Mouse (Mus musculus) heart, embryonic 15.5 days (tissue): ENCODE data around the gene Plekhm3. TPM values are rescaled to one million over a fixed set of nuclear protein-coding genes. Genes with fewer than 3 reads are reported as not detected.
A peak's percentile ranks its signal among the peaks of the same experiment; 100 is the strongest.

Source experiments
- ATAC-seq: fragments of 200-750 bp; cut with Nextera tagmentation; replicated peaks from 2 replicates; pipeline ENCODE4 v1.8.0; 2017; ENCODE audit warnings: low read depth, moderate TSS enrichment; ENCODE audit not compliant: insufficient number of reproducible peaks, insufficient read depth, low FRiP score
- H3K27ac ChIP-seq: fragments of 300-500 bp; sonication (generic); 2 replicates; pipeline ENCODE4 v1.5.1; 2015; ENCODE audit warnings: mild to moderate bottlenecking, inconsistent platforms
- H3K27me3 ChIP-seq: fragments of 300-500 bp; sonication (generic); 2 replicates; pipeline ENCODE4 v1.6.1; 2015; ENCODE audit warnings: inconsistent platforms
- H3K36me3 ChIP-seq: fragments of 300-500 bp; sonication (generic); 2 replicates; pipeline ENCODE4 v1.6.1; 2015; ENCODE audit warnings: mild to moderate bottlenecking, inconsistent platforms
- H3K4me1 ChIP-seq: fragments of 300-500 bp; sonication (generic); replicated peaks from 2 replicates; pipeline ENCODE4 v1.6.1; 2015; ENCODE audit warnings: inconsistent platforms
- H3K4me2 ChIP-seq: fragments of 300-500 bp; sonication (generic); 2 replicates; pipeline ENCODE4 v1.6.1; 2015; ENCODE audit warnings: inconsistent platforms, mild to moderate bottlenecking, moderate library complexity
- H3K4me3 ChIP-seq: fragments of 300-500 bp; sonication (generic); 2 replicates; pipeline ENCODE4 v1.5.1; 2015; ENCODE audit warnings: mild to moderate bottlenecking, inconsistent platforms
- H3K9ac ChIP-seq: fragments of 300-500 bp; sonication (generic); 2 replicates; pipeline ENCODE4 v1.6.1; 2015; ENCODE audit warnings: mild to moderate bottlenecking, inconsistent platforms
- H3K9me3 ChIP-seq: fragments of 300-500 bp; sonication (generic); replicated peaks from 2 replicates; pipeline ENCODE4 v1.6.1; 2016; ENCODE audit warnings: inconsistent platforms
- WGBS: fragments of 180-500 bp; shearing (Covaris S2); methylation state at CpG from one replicate; pipeline ENCODE4 v1.1.7; 2015; ENCODE audit warnings: mixed read lengths; 5-methylcytosine and 5-hydroxymethylcytosine counted together
- polyA plus RNA-seq: library from polyadenylated mRNA; unstranded; fragments of >200 nt; fragmentation: Nextera tagmentation; extraction: Ambion mirVana; gene quantifications from 2 replicates; pipeline ENCODE4 v1.2.1, GENCODE M21; 2015

Plekhm3 gene
- polyA plus RNA-seq, 1 experiment from 2014 or later = 5.8 TPM

- no peak for ATAC-seq
- Histone ChIP-seq H3K9ac (no peak overlapping the region), H3K27ac (no peak overlapping the region), H3K36me3 (no peaks in the 10 kb centered on the region), H3K27me3 (no peaks in the 10 kb centered on the region), H3K4me1 (no peaks in the 10 kb centered on the region), H3K9me3 (no peaks in the 10 kb centered on the region), H3K4me3 (no peak overlapping the region), H3K4me2 (no peak overlapping the region)
- WGBS = 75% methylated on average over 15 of the region's 15 CpGs
Measured at GRCm38 (mm10) chr1:64927437-64928274, 29.0 kb downstream of the Plekhm3 start.

GRCm38 (mm10) chr1:64925594-64925993 lies 31.0 kb downstream of the Plekhm3 start:
- Histone ChIP-seq H3K27ac (no peak overlapping the region), H3K4me3 (no peak overlapping the region), H3K9ac (no peak overlapping the region), H3K36me3 (peaks cover 8% of the 10 kb centered on the region; the same call in 1 of the 2 replicates), H3K4me2 (no peak overlapping the region), H3K9me3 (no peaks in the 10 kb centered on the region), H3K27me3 (no peaks in the 10 kb centered on the region), H3K4me1 (no peaks in the 10 kb centered on the region)
- WGBS = 89% methylated on average over 3 of the region's 3 CpGs
- ATAC-seq = no peak

- no peak overlapping the region for H3K4me3 ChIP-seq
- no peak overlapping the region for H3K4me2 ChIP-seq
- 81% methylated on average over 12 of the region's 12 CpGs for WGBS
- no peak for ATAC-seq
- H3K4me1 ChIP-seq = 0 out of 2 replicates have a peak, but pooled peaks cover 2% of the 10 kb centered on the region
- no peak overlapping the region for H3K27ac ChIP-seq
- H3K27me3 ChIP-seq = no peaks in the 10 kb centered on the region
- H3K36me3 ChIP-seq = peaks cover 8% of the 10 kb centered on the region; the same call in 1 of the 2 replicates
- no peaks in the 10 kb centered on the region for H3K9me3 ChIP-seq
- H3K9ac ChIP-seq = no peak overlapping the region
Measured at GRCm38 (mm10) chr1:64924283-64924682, 32.3 kb downstream of the Plekhm3 start.

- 0 out of 2 replicates have a peak, but pooled peaks have one; percentile 27 for ATAC-seq
- no peak overlapping the region for H3K9ac ChIP-seq
- H3K9me3 ChIP-seq = no peaks in the 10 kb centered on the region
- H3K4me2 ChIP-seq = peak overlapping the region; percentile 45
- H3K36me3 ChIP-seq = peaks cover 8% of the 10 kb centered on the region; the same call in 1 of the 2 replicates
- H3K27ac ChIP-seq = peak overlapping the region; percentile 27; the same call in 1 of the 2 replicates
- H3K4me1 ChIP-seq = peaks cover 9% of the 10 kb centered on the region; the same call in 1 of the 2 replicates
- WGBS = 41% methylated on average over 14 of the region's 14 CpGs
- H3K27me3 ChIP-seq = no peaks in the 10 kb centered on the region
- H3K4me3 ChIP-seq = peak overlapping the region; percentile 30; the same call in 1 of the 2 replicates
Measured at GRCm38 (mm10) chr1:64918810-64919528, 37.7 kb downstream of the Plekhm3 start.

- peaks cover 9% of the 10 kb centered on the region; the same call in 1 of the 2 replicates for H3K4me1 ChIP-seq
- H3K4me2 ChIP-seq = no peak overlapping the region
- ATAC-seq = no peak
- H3K27me3 ChIP-seq = no peaks in the 10 kb centered on the region
- no peak overlapping the region for H3K4me3 ChIP-seq
- 78% methylated on average over 7 of the region's 7 CpGs for WGBS
- no peaks in the 10 kb centered on the region for H3K9me3 ChIP-seq
- peaks cover 8% of the 10 kb centered on the region; the same call in 1 of the 2 replicates for H3K36me3 ChIP-seq
- no peak overlapping the region for H3K27ac ChIP-seq
- H3K9ac ChIP-seq = no peak overlapping the region
Measured at GRCm38 (mm10) chr1:64917966-64918365, 38.7 kb downstream of the Plekhm3 start.

- 62% methylated on average over 5 of the region's 5 CpGs for WGBS
- ATAC-seq = no peak
- Histone ChIP-seq H3K27me3 (no peaks in the 10 kb centered on the region), H3K4me3 (no peak overlapping the region), H3K4me2 (no peak overlapping the region), H3K27ac (no peak overlapping the region), H3K36me3 (peaks cover 7% of the 10 kb centered on the region; the same call in 1 of the 2 replicates), H3K4me1 (peaks cover 9% of the 10 kb centered on the region; the same call in 1 of the 2 replicates), H3K9me3 (no peaks in the 10 kb centered on the region), H3K9ac (no peak overlapping the region)
Measured at GRCm38 (mm10) chr1:64916884-64917507, 39.6 kb downstream of the Plekhm3 start.

GRCm38 (mm10) chr1:64914356-64914755 lies 42.3 kb downstream of the Plekhm3 start:
- 85% methylated on average over 3 of the region's 3 CpGs for WGBS
- Histone ChIP-seq H3K27me3 (no peaks in the 10 kb centered on the region), H3K9ac (no peak overlapping the region), H3K27ac (no peak overlapping the region), H3K4me3 (no peak overlapping the region), H3K36me3 (no peaks in the 10 kb centered on the region), H3K9me3 (no peaks in the 10 kb centered on the region), H3K4me2 (no peak overlapping the region), H3K4me1 (peaks cover 7% of the 10 kb centered on the region; the same call in 1 of the 2 replicates)
- ATAC-seq = no peak

- 87% methylated on average over 2 of the region's 2 CpGs for WGBS
- Histone ChIP-seq H3K27ac (no peak overlapping the region), H3K9me3 (no peaks in the 10 kb centered on the region), H3K27me3 (no peaks in the 10 kb centered on the region), H3K4me1 (no peaks in the 10 kb centered on the region), H3K4me3 (no peak overlapping the region), H3K36me3 (no peaks in the 10 kb centered on the region), H3K4me2 (no peak overlapping the region), H3K9ac (no peak overlapping the region)
- no peak for ATAC-seq
Measured at GRCm38 (mm10) chr1:64907740-64908139, 48.9 kb downstream of the Plekhm3 start.

GRCm38 (mm10) chr1:64906226-64906625 lies 50.4 kb downstream of the Plekhm3 start:
- no peaks in the 10 kb centered on the region for H3K27me3 ChIP-seq
- 27% methylated on average over 1 of the region's 1 CpGs for WGBS
- H3K9me3 ChIP-seq = no peaks in the 10 kb centered on the region
- H3K36me3 ChIP-seq = no peaks in the 10 kb centered on the region
- H3K4me3 ChIP-seq = no peak overlapping the region
- no peak for ATAC-seq
- no peaks in the 10 kb centered on the region for H3K4me1 ChIP-seq
- H3K27ac ChIP-seq = no peak overlapping the region
- no peak overlapping the region for H3K4me2 ChIP-seq
- H3K9ac ChIP-seq = no peak overlapping the region

- Histone ChIP-seq H3K4me2 (no peak overlapping the region), H3K27ac (no peak overlapping the region), H3K4me1 (no peaks in the 10 kb centered on the region), H3K27me3 (no peaks in the 10 kb centered on the region), H3K9me3 (no peaks in the 10 kb centered on the region), H3K4me3 (no peak overlapping the region), H3K9ac (no peak overlapping the region), H3K36me3 (no peaks in the 10 kb centered on the region)
- ATAC-seq = no peak
- WGBS = 80% methylated on average over 4 of the region's 4 CpGs
Measured at GRCm38 (mm10) chr1:64903415-64903814, 53.2 kb downstream of the Plekhm3 start.

- no peak overlapping the region for H3K9ac ChIP-seq
- no peak overlapping the region for H3K4me2 ChIP-seq
- 53% methylated on average over 2 of the region's 2 CpGs for WGBS
- H3K27me3 ChIP-seq = no peaks in the 10 kb centered on the region
- H3K27ac ChIP-seq = no peak overlapping the region
- H3K4me3 ChIP-seq = no peak overlapping the region
- H3K9me3 ChIP-seq = no peaks in the 10 kb centered on the region
- no peaks in the 10 kb centered on the region for H3K4me1 ChIP-seq
- no peaks in the 10 kb centered on the region for H3K36me3 ChIP-seq
- ATAC-seq = no peak
Measured at GRCm38 (mm10) chr1:64902804-64903203, 53.8 kb downstream of the Plekhm3 start.
